Mouse (Mus musculus): Measurements from ENCODE around the gene Bptf. TPM values are rescaled to one million over a fixed set of nuclear protein-coding genes. Genes with fewer than 3 reads are reported as not detected.

The Bptf gene
- polyA plus RNA-seq, 1 experiment from 2014 or later: 28.9 TPM

- H3K4me1 ChIP-seq (ENCODE audit: control insufficient read depth, insufficient read depth, low read length): peaks cover 4% of the 10 kb centered on the region; the same call in 1 of the 2 replicates
- peak overlapping the region; percentile 58 for H3K4me2 ChIP-seq (ENCODE audit: low read length)
- peak overlapping the region; percentile 64 for H3K9ac ChIP-seq (ENCODE audit: low read depth, low read length)
- ATAC-seq: peak; percentile 96
- 1% methylated on average over 37 of the region's 37 CpGs for WGBS
- peak overlapping the region; percentile 58 for H3K4me3 ChIP-seq (ENCODE audit: low read depth, low read length)
- peak overlapping the region; percentile 82 for H3K27ac ChIP-seq (ENCODE audit: low read length)
- H3K9me3 ChIP-seq (replicated peaks; ENCODE audit: control insufficient read depth, low read length, poor library complexity, severe bottlenecking): no peaks in the 10 kb centered on the region
- H3K27me3 ChIP-seq (ENCODE audit: control insufficient read depth, insufficient read depth, low read depth, low read length): no peaks in the 10 kb centered on the region
- no peaks in the 10 kb centered on the region for H3K36me3 ChIP-seq (ENCODE audit: control insufficient read depth, insufficient read depth, low read length)
These were observed 119.5 kb downstream of the Bptf start for GRCm38 (mm10) chr11:107012324-107013017.

- Histone ChIP-seq H3K4me2 (ENCODE audit: low read length) (peak overlapping the region; percentile 58), H3K9ac (ENCODE audit: low read depth, low read length) (peak overlapping the region; percentile 64), H3K36me3 (ENCODE audit: control insufficient read depth, insufficient read depth, low read length) (no peaks in the 10 kb centered on the region), H3K4me3 (ENCODE audit: low read depth, low read length) (peak overlapping the region; percentile 58), H3K9me3 (replicated peaks; ENCODE audit: control insufficient read depth, low read length, poor library complexity, severe bottlenecking) (no peaks in the 10 kb centered on the region), H3K4me1 (ENCODE audit: control insufficient read depth, insufficient read depth, low read length) (peaks cover 4% of the 10 kb centered on the region; the same call in 1 of the 2 replicates), H3K27ac (ENCODE audit: low read length) (peak overlapping the region; percentile 82), H3K27me3 (ENCODE audit: control insufficient read depth, insufficient read depth, low read depth, low read length) (no peaks in the 10 kb centered on the region)
- ATAC-seq: no peak
- 42% methylated on average over 18 of the region's 18 CpGs for WGBS
These were observed 120.1 kb downstream of the Bptf start for GRCm38 (mm10) chr11:107011669-107012323.

GRCm38 (mm10) chr11:107011171-107011570 lies 120.8 kb downstream of the Bptf start:
- WGBS: 73% methylated on average over 7 of the region's 7 CpGs
- Histone ChIP-seq H3K36me3 (ENCODE audit: control insufficient read depth, insufficient read depth, low read length) (no peaks in the 10 kb centered on the region), H3K9ac (ENCODE audit: low read depth, low read length) (no peak overlapping the region), H3K4me2 (ENCODE audit: low read length) (no peak overlapping the region), H3K27me3 (ENCODE audit: control insufficient read depth, insufficient read depth, low read depth, low read length) (no peaks in the 10 kb centered on the region), H3K4me1 (ENCODE audit: control insufficient read depth, insufficient read depth, low read length) (peaks cover 4% of the 10 kb centered on the region; the same call in 1 of the 2 replicates), H3K4me3 (ENCODE audit: low read depth, low read length) (no peak overlapping the region), H3K27ac (ENCODE audit: low read length) (no peak overlapping the region), H3K9me3 (replicated peaks; ENCODE audit: control insufficient read depth, low read length, poor library complexity, severe bottlenecking) (no peaks in the 10 kb centered on the region)
- ATAC-seq: no peak

- H3K4me2 ChIP-seq (ENCODE audit: low read length): no peak overlapping the region
- 99% methylated on average over 3 of the region's 3 CpGs for WGBS
- no peak overlapping the region for H3K27ac ChIP-seq (ENCODE audit: low read length)
- H3K9me3 ChIP-seq (replicated peaks; ENCODE audit: control insufficient read depth, low read length, poor library complexity, severe bottlenecking): no peaks in the 10 kb centered on the region
- no peak overlapping the region for H3K9ac ChIP-seq (ENCODE audit: low read depth, low read length)
- H3K4me3 ChIP-seq (ENCODE audit: low read depth, low read length): no peak overlapping the region
- no peaks in the 10 kb centered on the region for H3K36me3 ChIP-seq (ENCODE audit: control insufficient read depth, insufficient read depth, low read length)
- peaks cover 4% of the 10 kb centered on the region; the same call in 1 of the 2 replicates for H3K4me1 ChIP-seq (ENCODE audit: control insufficient read depth, insufficient read depth, low read length)
- ATAC-seq: no peak
- H3K27me3 ChIP-seq (ENCODE audit: control insufficient read depth, insufficient read depth, low read depth, low read length): no peaks in the 10 kb centered on the region
These were observed 121.5 kb downstream of the Bptf start for GRCm38 (mm10) chr11:107010447-107010846.

- no peak overlapping the region for H3K27ac ChIP-seq (ENCODE audit: low read length)
- ATAC-seq: no peak
- H3K36me3 ChIP-seq (ENCODE audit: control insufficient read depth, insufficient read depth, low read length): no peaks in the 10 kb centered on the region
- no peaks in the 10 kb centered on the region for H3K4me1 ChIP-seq (ENCODE audit: control insufficient read depth, insufficient read depth, low read length)
- H3K27me3 ChIP-seq (ENCODE audit: control insufficient read depth, insufficient read depth, low read depth, low read length): no peaks in the 10 kb centered on the region
- no peak overlapping the region for H3K4me2 ChIP-seq (ENCODE audit: low read length)
- no peak overlapping the region for H3K9ac ChIP-seq (ENCODE audit: low read depth, low read length)
- H3K4me3 ChIP-seq (ENCODE audit: low read depth, low read length): no peak overlapping the region
- H3K9me3 ChIP-seq (replicated peaks; ENCODE audit: control insufficient read depth, low read length, poor library complexity, severe bottlenecking): no peaks in the 10 kb centered on the region
- WGBS: 90% methylated on average over 1 of the region's 1 CpGs
These were observed 126.4 kb downstream of the Bptf start for GRCm38 (mm10) chr11:107005538-107005937.

GRCm38 (mm10) chr11:107001760-107002675 lies 129.9 kb downstream of the Bptf start:
- Histone ChIP-seq H3K36me3 (ENCODE audit: control insufficient read depth, insufficient read depth, low read length) (no peaks in the 10 kb centered on the region), H3K27ac (ENCODE audit: low read length) (no peak overlapping the region), H3K9me3 (replicated peaks; ENCODE audit: control insufficient read depth, low read length, poor library complexity, severe bottlenecking) (no peaks in the 10 kb centered on the region), H3K4me1 (ENCODE audit: control insufficient read depth, insufficient read depth, low read length) (peaks cover 12% of the 10 kb centered on the region), H3K27me3 (ENCODE audit: control insufficient read depth, insufficient read depth, low read depth, low read length) (no peaks in the 10 kb centered on the region), H3K4me3 (ENCODE audit: low read depth, low read length) (no peak overlapping the region), H3K4me2 (ENCODE audit: low read length) (no peak overlapping the region), H3K9ac (ENCODE audit: low read depth, low read length) (no peak overlapping the region)
- no peak for ATAC-seq
- WGBS: 38% methylated on average over 7 of the region's 8 CpGs

- ATAC-seq: peak; percentile 15; the same call in 1 of the 2 replicates
- Histone ChIP-seq H3K36me3 (ENCODE audit: control insufficient read depth, insufficient read depth, low read length) (peaks cover 9% of the 10 kb centered on the region; the same call in 1 of the 2 replicates), H3K27me3 (ENCODE audit: control insufficient read depth, insufficient read depth, low read depth, low read length) (no peaks in the 10 kb centered on the region), H3K4me1 (ENCODE audit: control insufficient read depth, insufficient read depth, low read length) (peaks cover 12% of the 10 kb centered on the region), H3K4me3 (ENCODE audit: low read depth, low read length) (peak overlapping the region; percentile 33), H3K4me2 (ENCODE audit: low read length) (peak overlapping the region; percentile 55), H3K9me3 (replicated peaks; ENCODE audit: control insufficient read depth, low read length, poor library complexity, severe bottlenecking) (no peaks in the 10 kb centered on the region), H3K9ac (ENCODE audit: low read depth, low read length) (peak overlapping the region; percentile 67), H3K27ac (ENCODE audit: low read length) (peak overlapping the region; percentile 81)
- WGBS: 82% methylated on average over 9 of the region's 9 CpGs
These were observed 131.9 kb downstream of the Bptf start for GRCm38 (mm10) chr11:106999949-107000513.

GRCm38 (mm10) chr11:106999151-106999948 lies 132.6 kb downstream of the Bptf start, which contains the start of gene Kpna2:
TSS of gene Kpna2 (minus strand) at chr11:106999541.
- WGBS: under 1% methylated on average over 61 of the region's 62 CpGs
- H3K9ac ChIP-seq (ENCODE audit: low read depth, low read length): peak within 1 kb of the TSS; percentile 88
- peak within 1 kb of the TSS; percentile 75 for H3K4me2 ChIP-seq (ENCODE audit: low read length)
- H3K27me3 ChIP-seq (ENCODE audit: control insufficient read depth, insufficient read depth, low read depth, low read length): no peaks in the 10 kb centered on the region
- ATAC-seq: peak; percentile 96
- peaks cover 12% of the 10 kb centered on the region for H3K4me1 ChIP-seq (ENCODE audit: control insufficient read depth, insufficient read depth, low read length)
- H3K9me3 ChIP-seq (replicated peaks; ENCODE audit: control insufficient read depth, low read length, poor library complexity, severe bottlenecking): no peaks in the 10 kb centered on the region
- peak within 1 kb of the TSS; percentile 82 for H3K27ac ChIP-seq (ENCODE audit: low read length)
- peaks cover 9% of the 10 kb centered on the region; the same call in 1 of the 2 replicates for H3K36me3 ChIP-seq (ENCODE audit: control insufficient read depth, insufficient read depth, low read length)
- H3K4me3 ChIP-seq (ENCODE audit: low read depth, low read length): peak within 1 kb of the TSS; percentile 98
